Mouse (Mus musculus) cerebellum, postnatal 36 days (tissue): ENCODE measurements around the gene Psmc3ip.
A peak's percentile ranks its signal among the peaks of the same experiment; 100 is the strongest.

Source experiments
- DNase-seq, 2 experiments: peaks; one replicate each; pipeline ENCODE4 v3.0.0; 2021 to 2022; ENCODE audit warnings: mixed read lengths in 2 of 2

Psmc3ip gene

DNA sequence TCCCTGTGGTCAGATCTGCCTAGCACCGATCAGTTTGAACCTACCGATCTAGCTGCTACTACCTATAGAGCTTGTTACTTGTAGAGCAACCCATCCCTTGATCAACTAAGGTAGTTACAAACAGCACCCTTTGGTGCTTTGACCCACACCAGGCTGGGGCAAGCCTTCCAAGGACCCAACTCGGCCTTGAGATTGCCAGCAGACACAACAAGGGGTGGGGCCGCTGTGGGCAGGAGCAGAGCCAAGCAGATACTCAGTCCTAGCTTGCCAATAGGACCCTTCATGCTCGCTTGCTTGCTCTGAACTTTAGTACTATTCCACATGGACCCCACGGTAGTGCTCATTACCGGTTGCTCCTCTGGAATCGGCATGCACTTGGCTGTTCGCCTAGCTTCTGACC is 17.1 kb downstream of the Psmc3ip start, which contains the start of gene Hsd17b1:
Gene Hsd17b1 (plus strand): TSS at position 291 of the 400 bp plus-strand sequence.
- no peak for DNase-seq

DNA sequence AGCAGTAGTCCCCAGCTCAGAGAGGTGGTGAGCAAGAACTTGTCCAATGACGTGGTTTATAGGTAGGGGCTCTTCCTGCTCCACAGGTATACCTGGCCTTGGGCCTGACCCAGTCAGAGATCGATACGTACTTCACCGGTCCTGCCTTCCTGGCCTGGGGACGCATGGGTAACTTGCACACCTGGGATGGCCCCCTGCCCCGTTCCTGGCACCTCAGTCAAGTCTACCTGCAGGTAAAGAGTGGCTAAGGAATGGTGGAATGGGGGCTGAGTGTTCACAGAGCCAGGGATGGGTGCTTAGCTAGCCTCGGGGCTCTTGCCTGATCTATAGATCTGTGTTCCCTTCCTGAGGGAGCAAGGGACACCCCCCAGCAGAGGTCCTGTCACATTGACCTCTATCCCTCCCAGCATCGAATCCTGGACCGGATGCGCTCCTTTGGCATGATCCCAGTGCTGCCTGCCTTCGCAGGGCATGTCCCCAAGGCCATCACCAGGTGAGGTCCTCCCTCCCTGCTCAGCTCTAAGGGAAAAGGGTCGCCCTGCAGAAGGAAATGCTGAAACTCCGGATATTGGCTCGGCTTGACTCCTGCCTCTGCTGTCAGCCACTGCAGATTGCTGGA is 23.3 kb downstream of the Psmc3ip start:
- DNase-seq, result no peak

DNA sequence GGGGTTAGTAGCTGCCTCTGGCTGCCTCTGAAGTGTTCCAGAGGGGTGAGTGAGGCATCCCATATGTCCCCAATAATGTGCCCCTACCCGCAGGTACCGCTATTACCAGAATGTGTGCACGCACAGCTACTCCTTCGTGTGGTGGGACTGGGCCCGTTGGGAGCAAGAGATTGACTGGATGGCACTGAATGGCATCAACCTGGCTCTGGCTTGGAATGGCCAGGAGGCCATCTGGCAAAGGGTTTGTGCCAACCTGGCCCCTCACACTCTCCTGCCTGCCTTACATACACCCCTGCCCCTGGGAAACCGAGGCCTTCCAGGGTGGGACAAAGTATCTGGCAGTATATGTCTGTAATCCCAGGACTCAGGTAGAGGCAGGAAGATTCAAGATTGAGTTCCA is 24.2 kb downstream of the Psmc3ip start:
- DNase-seq, result no peak

DNA sequence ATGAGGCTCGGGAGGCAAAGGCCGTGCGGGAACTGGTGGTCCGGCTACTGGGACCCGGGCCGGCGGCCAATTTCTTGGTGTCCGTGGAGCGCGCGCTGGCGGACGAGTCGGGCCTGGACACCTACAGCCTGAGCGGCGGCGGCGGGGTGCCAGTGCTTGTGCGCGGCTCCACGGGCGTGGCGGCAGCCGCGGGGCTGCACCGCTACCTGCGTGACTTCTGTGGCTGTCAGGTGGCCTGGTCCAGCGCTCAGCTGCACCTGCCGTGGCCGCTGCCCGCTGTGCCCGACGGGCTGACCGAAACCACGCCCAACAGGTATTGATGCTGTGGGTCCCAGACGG is 25.1 kb downstream of the Psmc3ip start:
- DNase-seq, result no peak

DNA sequence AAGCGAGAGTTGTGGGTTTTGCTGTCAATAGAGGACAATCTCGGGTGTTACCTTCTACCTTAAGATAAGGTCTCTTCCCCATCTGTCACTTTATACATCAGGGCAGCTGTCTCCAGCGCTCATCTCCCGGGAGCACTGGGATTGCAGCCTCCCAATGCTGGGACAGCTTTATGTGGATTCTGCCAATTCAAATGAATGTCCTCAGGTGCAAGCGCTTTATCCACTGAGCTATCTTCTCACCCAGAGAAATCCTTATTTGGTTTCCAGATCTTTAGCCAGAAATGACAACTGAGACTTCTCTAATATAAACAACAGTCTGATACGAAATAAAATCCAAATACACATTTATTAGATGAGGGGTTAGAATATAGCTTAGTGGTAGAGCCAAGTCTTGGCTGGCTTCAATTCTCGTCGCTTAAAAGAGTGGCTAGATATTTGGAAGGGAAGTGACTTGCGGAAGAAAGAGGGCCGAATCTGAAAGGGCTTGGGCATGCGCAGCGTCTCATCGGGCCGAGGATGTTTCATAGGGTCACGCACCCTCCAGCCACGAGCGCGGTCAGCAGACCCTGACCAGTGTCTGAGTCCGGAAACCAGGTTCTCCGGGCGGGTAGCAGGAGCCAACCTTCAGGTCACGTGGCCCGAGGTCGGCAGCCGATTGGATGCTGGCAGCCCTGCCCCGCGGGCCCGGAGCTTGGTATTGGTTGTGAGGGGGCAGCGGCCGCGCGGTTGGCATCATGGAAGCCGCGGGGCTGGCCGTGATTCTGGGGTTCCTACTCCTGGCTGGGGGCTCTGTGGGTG is 25.6 kb downstream of the Psmc3ip start, which contains the start of gene Naglu:
Gene Naglu (plus strand): TSS at position 622 of the 798 bp plus-strand sequence.
- DNase-seq, result peak; percentile 96 to 98

DNA sequence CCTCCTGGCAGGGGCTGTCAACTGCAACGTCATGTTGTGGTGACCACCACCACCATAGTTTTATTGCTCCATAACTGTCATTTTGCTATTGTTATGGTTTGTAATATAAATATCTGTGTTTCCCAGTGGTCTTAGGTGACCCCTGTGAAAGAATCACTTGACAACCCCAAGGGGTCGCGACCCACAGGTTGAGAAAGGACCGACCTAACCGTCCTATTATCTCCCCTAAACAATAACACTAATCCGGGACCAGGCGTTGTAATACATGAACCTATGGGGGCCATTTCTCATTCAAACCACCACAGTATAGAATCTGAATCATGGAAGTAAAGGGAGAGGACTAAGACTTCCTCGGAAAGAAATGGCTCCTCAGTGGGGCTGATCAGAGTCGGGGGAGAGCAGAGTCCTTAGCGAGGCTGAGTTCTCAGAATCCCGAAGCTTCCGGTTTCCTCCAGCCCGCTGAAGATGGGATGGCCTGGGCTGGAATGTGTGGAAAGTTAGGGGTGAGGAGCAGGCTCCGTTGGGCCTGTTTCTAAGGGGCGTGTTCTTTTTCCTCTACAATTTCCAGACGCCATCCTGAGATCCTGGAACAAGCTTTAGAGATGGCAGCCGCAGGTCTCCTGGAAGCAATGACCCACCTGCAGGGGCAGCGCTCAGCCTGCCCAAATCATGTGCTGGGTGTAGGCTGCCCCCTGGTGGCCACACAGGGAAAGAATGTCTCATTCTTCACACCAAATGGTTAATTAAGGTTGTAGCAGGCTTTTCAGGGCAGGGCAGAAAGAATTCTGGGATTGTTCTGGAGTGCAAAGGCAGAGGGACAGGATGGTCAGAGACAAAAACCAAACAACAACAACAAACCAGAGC is 28.5 kb downstream of the Psmc3ip start:
- DNase-seq, result peak; percentile 91 to 92

DNA sequence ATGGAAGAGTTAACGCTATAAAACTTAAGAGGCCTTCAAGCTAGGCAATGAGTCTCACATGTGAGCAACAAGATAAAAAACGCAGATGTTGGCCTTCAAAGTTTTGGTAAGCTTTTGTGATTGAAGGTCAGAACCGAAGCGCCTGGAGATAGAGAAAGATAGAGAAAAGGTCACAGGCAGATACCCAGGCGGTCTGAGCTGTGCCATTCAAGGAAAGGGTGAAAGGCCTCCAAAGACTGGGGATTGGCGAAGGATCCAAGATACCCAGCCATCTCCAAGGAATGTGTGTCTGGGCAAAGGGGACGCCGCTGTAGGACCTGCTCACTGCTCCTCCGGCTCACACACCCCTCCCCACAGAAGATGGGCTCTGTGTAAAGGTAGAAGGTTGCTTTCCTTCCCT is 30.2 kb downstream of the Psmc3ip start:
- DNase-seq, result no peak

DNA sequence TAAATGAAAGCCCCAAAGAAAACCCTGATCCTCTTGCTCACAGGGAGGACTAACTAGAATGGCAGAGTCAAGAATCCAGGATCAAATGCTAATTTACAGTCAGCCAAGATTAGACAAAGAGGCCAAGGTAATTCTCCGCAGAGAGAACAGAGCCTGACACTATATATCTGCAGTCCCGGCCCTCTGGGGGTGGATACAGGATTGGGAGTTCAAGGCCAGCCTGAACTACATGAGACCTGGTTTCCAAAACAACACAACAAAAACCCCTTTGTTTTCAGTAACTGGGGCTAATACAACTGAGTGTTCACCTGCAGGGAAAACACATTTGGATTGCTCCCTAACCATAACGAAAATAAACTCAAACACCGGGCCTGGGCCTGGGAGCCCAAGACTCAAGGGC is 30.8 kb downstream of the Psmc3ip start:
- no peak for DNase-seq

DNA sequence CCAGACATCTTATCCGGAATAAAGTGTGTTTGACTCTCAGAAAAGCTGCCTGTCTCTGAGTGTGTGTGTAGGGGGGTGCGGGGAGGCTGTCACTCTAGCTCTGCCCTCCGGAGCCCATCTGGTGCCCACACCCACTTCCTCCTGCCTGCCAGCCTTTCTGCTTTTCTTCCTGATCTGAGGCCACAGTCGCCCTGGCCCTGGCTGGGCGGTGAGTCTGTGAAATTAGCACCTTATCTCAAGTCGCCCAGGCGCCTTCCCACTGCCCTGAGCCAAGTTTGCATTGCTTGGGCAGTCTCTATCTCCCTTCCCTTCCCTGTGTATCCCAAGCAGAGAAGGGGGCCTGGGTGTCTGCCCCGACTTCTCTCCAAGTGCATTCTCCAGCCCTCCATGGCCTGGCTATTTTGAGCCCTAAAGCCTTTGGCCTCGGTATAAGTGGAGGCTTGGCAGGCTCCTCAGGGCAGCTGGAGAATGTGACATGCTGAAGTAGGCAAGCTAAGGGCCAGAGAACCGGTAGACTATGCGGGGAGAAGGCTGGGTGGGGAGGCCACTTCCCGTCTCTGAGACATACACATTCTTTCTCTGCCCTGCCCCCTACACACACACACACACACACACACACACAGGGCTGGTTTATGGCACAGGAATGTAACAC is 31.4 kb downstream of the Psmc3ip start:
- peak; percentile 65 to 67 for DNase-seq

DNA sequence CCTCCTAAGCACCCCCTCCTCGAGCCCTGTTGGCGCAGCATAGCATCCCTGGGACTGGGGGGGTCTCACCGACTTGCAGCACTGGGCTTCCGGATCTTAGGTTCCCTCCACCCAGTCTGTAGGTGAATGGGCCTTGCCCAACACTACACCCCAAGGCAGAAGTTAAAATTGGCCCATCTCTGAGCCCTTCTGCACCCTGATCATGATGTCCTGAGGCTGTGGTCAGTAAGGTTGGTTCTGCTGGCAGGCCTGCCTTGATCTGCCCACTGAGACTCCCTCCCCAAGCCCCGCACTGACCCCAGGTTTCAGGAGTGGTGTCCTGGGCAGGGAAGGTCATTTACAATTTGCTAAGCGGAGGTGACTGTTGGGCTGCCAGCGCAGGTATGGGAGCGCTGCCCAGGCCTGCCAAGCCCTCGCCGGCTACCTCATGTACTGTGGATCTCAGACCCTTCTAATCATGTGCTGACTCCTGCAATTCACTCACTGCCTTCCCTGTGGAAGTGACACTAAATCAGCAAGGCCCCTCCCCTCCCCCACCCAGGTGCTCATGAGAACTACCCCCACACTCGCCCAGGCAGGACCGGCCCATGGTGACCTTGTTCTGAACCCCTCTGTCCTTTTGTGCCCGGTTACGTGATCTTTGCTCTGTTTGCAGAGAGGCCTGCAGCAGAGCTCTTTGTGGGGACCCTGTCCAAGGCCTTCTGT is 32.1 kb downstream of the Psmc3ip start:
- DNase-seq, result no peak

DNA sequence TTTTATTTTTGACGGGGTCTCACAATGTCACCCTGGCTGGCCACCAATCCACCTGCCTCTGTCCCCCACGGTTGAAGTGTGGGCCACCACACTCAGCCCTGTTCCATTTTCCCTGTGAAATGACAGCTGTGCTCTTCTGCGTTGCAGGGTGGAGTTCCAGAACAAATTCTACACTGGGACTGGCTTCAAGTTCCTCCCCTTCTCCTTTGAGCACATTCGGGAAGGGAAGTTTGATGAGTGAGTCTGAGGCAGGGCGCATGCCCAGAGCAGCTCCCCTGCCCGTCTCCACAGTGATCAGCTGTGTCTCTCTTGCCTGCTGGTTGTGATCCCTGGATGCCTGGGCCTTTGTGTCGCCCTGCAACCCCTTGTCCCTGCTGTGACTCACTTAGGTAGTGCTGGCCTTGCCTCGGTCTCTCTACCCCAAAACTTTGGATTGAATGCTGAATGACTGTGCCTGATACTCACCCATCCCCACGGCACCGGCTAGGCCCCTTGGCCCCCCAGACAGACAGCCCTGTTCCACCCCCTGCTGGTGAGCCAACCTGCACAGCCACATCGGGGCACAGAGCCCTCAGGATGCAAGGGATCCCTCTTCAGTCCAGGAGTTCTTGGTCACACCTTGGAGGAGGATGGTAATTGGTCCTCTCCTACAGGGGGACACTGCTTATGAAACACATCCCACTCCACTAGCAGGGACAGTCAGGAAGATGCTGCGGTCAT is 32.9 kb downstream of the Psmc3ip start:
- no peak for DNase-seq

DNA sequence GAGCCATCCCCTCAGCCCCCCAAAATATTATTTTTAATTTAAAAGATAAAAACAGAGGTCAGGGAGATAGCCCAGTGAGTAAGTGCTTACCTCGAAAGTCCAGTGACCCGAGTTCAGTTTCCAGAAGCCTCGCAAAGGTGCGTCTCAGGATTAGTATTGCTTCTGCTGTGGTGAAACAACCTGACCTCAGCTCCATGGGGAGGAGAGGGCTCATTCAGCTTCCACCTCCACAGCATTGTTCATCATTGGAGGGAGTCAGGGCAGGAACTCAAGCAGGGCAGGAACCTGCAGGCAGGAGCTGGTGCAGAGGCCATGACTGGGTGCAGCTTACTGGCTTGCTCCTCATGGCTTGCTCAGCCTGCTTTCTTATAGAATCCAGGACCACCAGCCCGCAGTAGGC is 34.2 kb downstream of the Psmc3ip start:
- no peak for DNase-seq

DNA sequence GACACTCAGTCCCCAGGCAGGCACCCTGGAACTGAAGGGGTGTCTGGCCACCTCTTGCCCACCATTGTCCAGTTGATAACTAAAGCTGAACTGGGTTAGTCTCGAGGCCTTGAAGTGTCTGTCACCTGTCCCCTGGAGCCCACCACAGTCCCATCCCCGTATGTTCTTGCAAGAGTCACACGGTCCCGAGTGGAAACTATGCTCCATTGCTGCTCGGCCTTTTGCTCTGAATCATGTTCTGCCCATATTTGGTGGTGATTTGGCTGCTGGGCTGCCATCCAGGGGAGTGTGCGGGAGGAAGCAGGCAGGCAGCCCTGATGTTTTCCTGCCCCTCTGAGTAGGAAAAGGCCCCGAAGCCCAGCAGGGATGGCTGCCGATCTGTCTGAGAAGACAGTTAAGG is 35.1 kb downstream of the Psmc3ip start:
- DNase-seq, result peak; percentile 57 to 67

DNA sequence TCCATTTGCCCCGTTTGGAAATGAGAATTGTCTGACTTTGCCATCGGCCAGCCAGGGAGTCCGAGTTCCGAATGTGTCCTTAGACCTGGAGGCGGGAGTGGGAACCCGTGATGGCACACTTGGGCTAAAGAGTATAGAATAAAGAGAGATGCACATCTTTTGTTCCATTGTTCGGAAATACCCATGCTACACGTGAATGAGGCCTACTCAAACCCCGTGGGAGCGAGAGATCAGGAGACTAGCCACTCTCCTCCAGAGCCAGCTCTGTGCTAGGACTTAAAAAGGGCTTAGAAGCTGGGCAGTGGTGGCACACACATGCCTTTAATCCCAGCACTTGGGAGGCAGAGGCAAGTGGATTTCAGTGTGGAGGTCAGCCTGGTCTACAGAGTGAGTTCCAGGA is 35.8 kb downstream of the Psmc3ip start:
- DNase-seq, result no peak

DNA sequence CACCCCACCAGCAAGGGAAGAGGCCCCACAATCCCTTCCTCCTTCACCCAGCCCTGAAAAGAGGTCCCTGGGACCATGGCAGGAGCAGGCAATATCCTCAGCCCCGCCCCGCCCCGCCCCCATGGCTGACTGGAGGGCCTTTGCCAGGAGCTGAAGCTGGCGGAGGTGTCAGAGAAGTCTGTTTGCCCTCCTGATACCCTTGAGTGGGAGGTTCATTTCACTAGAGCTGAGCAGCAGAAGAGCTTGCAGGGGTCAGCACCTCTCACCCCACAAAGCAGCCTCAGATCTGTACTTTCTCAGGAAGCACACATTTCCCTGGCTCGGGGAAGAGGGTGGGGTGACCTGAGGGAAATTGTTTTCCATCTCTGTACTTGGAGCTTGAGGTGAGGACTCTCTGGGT is 36.5 kb downstream of the Psmc3ip start:
- DNase-seq, result no peak

DNA sequence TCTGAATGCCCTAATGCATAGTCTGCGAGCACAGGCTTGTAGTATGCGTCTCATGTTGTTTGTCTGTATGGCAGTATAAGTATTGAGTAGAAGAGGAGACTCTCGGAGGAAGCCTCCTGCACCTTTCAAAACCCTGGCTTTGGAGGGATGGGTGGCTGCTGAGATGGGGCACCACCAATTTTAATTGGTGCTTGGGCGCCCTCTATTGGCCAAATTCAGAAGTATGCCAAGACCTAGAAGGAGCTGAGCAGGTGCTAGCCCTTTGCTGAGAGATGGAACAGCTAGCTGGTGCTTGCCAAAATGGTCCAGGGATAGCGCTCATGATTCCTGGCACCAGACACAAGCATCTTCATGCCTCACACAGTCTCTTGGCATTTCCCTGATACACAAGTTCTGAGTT is 37.4 kb downstream of the Psmc3ip start:
- peak; percentile 89 to 95 for DNase-seq

DNA sequence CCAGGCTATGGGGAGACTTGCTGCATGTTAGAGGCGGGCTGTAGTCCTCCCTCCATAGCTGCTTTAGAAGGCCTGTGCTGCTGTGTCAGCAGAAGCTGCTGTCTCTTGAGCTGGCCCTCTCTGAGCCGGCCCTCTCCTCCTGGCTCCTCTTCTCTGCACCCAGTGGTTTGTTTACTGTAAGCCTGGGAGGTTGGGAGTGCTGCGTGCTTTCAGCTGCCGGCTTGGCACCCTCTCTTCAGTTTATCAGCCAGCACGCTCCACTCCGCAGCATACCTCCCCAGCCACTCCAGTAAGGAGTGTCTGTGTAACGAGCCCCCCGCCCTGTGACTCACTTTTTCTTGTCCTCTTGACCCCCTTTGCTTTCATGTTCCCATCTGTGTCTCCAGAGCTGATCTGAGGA is 38.4 kb downstream of the Psmc3ip start:
- DNase-seq, result no peak

DNA sequence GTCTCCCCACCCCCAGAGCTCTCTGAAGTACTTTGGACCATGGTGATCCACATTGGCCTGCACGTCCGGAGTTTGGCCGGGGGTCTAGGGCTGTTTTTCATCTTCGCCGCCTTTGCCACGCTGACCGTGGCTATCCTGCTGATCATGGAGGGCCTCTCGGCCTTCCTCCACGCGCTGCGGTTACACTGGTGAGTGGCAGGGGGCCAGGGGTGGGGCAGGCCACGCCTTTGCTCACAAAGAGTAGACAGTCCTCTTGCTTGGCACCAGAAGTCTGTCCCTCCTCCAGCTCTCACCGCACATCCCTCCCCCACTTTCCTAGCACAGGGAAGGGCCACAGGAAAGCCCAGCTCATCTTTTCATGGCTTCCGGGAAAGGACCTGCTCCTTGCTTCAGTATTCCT is 39.8 kb downstream of the Psmc3ip start:
- no peak for DNase-seq

DNA sequence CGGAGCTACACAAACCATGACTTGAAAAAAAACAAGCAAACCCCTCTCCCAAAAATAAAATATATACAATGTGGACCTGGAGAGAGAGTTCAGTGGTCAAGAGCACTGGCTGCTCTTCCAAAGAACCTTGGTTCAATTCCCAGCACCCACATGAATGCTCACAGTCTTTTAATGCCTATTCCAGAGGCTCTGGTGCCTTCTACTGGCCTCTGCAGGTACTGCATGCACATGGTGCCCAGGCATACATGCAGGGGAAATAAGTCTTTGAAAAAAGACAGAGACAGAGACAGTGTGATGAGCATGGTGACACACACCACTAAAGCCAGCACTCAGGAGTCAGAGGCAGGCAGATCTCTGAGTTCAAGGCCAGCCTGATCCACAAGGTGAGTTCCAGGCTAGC is 41.3 kb downstream of the Psmc3ip start:
- no peak for DNase-seq

DNA sequence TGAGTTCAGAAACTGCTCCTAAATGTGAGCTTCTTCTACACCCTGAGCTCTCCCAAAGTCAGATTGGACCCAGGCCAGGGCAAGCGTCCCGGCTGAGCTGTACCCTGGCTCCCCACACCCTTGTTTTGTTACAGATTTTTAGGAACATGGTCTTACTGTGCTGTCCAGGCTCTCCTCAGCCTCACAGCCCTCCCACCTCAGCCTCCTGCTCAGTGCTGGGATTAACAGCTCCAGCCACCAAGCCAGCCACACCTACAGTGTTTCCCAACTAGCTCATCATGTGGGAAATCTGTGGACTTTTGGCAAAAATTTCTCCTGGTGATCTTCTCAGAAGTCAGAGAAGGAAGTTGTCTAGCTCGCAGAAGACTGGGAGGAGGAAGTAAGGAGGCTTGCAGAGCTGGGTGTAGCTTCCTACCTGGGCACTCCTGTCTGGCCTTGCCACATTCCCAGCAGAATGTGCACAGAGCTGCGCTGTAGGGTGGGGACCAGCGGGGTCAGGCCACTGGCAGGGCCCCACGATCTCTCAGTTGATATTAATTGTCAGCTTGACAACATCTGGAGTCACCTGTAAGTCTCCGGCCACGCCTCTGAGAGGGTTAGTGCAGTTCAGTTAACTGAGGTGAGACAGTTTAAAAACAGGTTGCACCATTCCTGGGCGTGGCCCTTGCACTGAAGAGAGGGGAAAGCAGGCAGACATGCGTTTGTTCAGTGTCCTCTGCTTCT is 42.3 kb downstream of the Psmc3ip start:
- DNase-seq, result no peak

DNA sequence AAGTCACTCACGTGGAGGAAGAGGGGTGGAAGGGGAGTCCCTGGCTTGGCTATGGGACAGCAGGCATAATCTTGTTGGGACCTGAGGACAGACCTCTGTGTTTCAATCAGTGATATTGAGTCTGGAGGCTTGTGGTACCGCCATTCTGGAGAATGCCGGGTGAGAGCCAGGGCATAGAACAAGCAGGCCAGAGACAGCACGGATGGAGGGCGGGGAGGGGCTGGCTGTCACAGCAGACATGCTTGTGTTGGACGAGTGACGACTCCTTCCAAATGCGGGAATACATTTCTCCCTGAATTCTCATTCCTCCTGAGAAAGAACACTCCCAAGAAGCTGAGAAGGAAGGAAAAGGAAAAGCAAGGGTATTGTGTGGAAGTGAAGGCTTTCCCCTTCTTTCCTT is 43.6 kb downstream of the Psmc3ip start:
- DNase-seq, result peak in 1 of 2 experiments; percentile 41
